In genomic region chr13:104521532-104521931, GRCm38 (mm10) we compare ENCODE assay signal across 11 mouse cellular contexts.
"Had no signal": no experiment of that assay in that cellular context is flagged by ENCODE, and none has a peak within 500 bp of the region (broad histone marks: within the 10 kb centered on the region; RNA-seq: fewer than 3 reads in every experiment).

No protein-coding gene starts in this region.

- H3K36me3 ChIP-seq: liver, embryonic 13.5 days; midbrain, embryonic 12.5 days; midbrain, embryonic 15.5 days had no signal

- H3K4me1 ChIP-seq: liver, embryonic 13.5 days had no signal

- DNase-seq: kidney, adult 8-10 months; kidney, postnatal 14 days; kidney, postnatal 4 days; layer of hippocampus, adult 9-11 months; liver, embryonic 13.5 days; lung, embryonic 14.5 days; thymus, adult 18-20 months; thymus, postnatal 36 days had no signal

- H3K4me3 ChIP-seq: liver, embryonic 13.5 days; midbrain, embryonic 12.5 days; midbrain, embryonic 15.5 days had no signal

- H3K27me3 ChIP-seq: liver, embryonic 13.5 days; midbrain, embryonic 12.5 days; midbrain, embryonic 15.5 days had no signal

- H3K27ac ChIP-seq: liver, embryonic 13.5 days; macrophage; midbrain, embryonic 12.5 days; midbrain, embryonic 15.5 days had no signal
